Mouse (Mus musculus) E14TG2a.4 (cell line): ENCODE results near the gene Kif21b.

Source experiments
- CTCF ChIP-seq: conservative IDR thresholded peaks from 2 replicates; pipeline ENCODE4 v1.5.1; 2014; ENCODE audit warnings: low read length
- NANOG ChIP-seq: IDR thresholded peaks from 2 replicates; pipeline ENCODE4 v1.6.1; 2014; ENCODE audit warnings: borderline replicate concordance, low read length, mixed read lengths

DNA sequence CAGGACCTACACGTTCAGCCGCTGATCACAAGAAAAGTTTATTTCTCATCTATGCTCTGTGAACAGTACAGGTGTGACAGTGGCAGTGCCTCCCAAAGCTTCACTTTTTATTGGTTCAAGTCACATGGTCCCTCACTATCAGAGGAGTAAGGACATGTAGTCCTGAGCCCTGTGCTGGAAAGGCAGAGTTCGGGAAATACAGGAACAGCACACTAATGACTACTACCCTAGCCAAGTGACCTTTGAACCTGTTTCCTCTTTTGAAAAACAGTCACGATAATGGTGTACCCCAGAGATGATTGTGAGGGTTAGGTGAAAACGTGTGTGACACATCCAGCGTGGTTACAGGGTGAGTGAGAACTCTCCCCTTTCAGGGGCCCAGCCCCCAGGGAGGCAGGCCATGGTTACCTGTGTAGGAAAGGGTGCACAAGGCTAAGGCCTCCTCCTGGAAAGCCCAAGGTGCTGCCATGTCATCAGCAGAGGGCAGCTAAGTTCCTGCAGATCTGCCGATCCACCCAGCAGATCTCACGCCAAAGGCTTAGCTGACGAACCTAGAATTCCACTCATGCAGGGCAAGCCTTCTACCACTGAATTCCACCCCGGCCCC, 4.9 kb upstream of the Kif21b start:
- TF ChIP-seq CTCF: no peak
- TF ChIP-seq NANOG: no peak
